Mouse (Mus musculus) right cerebral cortex, postnatal 36 days (tissue): ENCODE measurements around the gene Micall1.

Experiments used
- DNase-seq, 2 experiments: peaks; one replicate each; pipeline ENCODE4 v3.0.0; 2022; ENCODE audit warnings: low spot score in 2 of 2, mixed read lengths in 1 of 2

Gene Micall1

DNA sequence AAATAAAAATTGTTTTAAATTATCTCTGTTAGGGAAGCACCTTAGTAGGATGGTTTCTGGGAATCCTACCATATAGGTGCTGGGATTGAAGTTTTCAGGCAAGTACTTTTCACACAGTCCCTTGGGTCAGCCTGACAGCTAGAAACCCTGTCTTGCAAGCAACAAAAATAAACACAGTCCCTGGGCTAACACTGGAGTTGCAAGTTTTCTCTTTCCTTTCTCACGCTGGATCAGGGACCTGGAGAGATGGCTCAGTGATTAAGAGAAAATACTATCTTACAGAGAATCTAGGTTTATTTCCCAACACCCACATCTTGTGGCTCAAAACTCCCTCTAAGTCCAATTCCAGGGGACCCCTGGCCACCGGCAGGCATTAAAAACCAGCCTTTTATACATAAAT lies 11.6 kb upstream of the Micall1 start:
- DNase-seq: no peak

DNA sequence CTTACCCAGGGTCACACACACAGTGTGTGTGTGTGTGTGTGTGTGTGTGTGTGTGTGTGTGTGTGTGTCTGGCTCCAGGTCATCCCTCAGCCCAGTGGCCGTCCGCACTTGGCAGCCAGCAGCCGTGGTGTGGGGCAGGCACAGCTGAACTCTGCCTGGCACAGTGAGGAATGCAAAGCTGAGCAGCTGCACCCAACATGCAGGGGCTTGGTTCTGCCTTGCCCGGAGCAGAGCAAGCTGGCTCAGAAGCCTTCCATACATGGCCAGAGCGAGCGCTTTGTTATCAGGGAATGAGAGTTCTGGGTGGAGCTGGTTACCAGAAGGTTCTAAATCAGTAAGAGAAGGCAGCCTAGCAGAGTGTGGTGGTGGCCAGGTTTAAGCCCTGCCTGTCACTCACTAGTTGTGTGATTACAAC lies 11.1 kb upstream of the Micall1 start:
- DNase-seq: no peak

DNA sequence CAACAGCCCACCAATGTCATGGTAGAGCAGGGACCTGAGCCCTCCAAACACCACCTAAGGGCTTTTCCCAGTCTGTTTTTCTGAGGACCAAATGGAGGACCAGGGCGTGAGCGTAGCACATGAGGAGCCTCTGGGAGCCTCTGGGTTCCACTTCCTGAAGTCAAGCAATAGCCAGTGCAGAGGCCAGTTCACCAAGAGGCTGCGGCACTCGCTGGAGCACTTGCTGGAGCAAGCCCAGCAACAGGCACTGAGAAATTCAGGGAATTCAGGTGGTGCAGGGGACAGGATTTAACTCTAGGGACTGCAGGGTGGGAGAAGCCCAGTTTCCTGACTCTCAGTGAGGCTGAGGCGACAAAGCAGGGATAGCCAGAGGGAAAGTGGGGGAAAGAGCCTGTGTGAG lies 10.5 kb upstream of the Micall1 start:
- no peak for DNase-seq

DNA sequence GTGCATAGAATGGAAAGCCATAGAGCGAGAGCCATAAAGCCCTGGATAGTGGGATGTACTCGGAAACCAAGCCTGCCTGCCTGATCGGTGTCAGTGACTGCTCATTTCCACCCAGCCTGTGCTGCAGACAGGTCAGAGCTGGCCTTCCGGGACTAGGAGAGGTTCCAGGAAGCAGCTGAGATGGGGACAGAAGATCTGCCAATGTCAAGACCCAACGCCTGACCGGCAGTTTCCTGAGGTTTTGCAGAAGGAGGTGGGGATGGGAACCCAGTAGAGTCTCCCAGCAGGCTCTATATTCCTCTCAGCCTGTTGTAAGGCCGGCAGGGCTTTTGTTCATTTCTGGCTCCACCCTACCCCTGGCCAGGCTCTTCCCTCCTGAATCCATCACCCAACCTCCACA lies 9.8 kb upstream of the Micall1 start:
- no peak for DNase-seq

DNA sequence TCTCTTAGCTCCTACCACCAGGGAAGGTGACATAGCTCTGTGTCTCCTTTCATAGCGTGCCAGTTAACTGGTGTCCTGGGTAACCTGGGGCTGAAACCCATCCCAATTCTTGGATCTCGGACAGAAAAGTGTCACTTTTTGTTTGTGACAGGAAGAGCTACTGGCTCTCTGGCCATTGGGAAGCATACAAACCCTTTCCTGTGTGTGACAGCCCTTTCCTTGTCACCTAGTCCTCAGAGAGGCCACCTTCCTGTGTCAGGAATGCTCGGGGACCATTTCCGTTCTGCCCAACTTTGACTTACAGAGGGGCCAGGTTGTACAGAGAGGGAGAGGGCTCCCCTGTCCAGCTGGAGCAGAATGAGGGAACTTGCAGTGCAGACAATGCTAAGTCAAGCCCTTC lies 9.2 kb upstream of the Micall1 start:
- DNase-seq: no peak

DNA sequence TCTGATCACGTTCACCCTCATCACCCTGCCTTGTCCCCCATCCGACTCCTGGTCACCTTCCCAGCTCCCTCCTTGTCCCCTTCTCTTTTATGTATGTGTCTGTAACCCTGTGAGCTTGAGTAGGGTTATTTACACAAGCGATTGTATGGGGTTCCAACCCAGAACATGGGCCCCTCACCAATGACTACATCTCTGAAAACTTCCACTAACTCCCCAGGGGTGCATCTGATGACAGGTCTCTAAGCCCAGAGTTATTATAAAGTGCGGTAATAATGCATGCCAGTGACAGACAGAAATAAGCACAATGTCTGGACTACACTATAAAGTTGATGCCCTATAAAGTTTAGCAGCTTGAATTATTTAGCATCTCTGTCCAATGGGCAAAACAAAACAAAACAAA lies 8.3 kb upstream of the Micall1 start:
- no peak for DNase-seq

DNA sequence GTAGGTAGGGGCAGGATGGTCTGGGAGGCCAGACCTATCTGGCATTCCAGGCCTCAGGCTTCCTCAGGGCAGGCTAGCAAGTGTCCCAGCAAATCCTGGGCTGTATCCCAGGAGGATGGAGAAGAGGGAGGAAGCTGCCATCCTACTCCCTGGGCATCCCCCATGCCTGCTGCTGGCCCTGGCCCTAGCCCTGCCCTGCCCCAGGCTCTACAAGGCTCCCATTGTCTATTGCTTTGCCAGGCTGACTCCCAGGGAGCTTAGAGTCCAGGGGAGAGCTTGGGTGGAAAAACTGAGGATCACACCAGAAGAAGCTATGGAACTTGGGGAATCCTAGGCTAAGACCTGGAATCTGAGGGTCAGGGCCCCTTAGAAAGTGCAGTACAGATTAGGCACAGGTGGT lies 7.2 kb upstream of the Micall1 start:
- no peak for DNase-seq

DNA sequence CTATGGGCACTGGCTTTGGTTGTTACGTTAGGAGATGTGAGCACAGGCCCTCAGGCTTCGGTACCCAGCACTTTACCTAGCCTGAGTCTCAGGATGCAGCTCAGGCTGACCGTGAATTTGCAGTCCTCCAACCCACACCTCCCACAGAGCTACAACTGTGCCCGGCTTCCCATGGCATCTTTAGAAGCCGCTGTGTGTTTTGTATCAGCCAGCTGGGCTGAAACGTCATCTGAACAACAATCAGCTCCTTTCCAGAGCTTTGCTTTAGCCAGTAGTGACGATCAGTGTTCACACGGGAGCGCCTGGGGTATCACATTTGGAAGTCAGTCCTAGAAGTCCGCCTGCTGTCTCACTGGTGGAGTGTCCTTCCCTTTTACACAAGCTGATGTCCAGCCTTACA lies 5.4 kb upstream of the Micall1 start:
- DNase-seq: no peak

DNA sequence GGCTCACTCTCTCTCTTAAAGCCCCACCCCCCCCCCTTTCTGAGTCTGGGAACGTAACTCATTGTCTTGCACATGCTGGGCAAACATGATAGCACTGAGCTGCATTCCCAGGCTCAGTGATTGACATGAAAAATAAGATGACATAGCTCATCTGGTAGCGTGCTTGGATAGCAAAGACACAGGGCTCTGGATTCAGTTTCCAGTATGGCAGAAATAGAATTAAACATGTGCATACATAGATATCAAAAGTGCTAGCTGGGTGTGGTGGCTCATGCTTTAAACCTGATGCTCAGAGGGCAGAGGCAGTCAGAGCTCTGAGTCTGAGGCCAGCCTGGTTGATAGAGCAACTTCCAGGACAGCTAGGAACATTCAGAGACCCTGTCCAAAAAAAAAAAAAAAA lies 2.9 kb upstream of the Micall1 start:
- DNase-seq: no peak

DNA sequence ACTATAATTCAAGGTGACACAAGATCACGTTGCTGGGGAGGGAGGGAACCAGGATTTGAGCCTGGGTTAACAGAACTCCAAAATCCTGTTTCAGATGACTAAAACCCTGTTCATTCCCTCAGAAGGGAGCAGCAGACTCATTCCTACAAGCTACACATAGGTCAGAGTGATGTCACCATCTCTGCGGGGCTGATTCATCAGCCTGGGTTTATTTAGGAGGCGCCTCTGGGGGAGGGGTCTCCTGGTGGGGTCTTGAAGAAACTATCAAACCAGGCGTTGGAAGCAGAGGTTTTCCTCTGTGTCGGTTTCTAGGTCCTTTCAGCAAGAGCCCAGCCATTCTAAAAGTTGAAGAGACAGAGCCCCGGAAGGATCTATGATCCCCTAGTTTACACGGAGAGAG lies 732 bp upstream of the Micall1 start:
- DNase-seq: no peak

DNA sequence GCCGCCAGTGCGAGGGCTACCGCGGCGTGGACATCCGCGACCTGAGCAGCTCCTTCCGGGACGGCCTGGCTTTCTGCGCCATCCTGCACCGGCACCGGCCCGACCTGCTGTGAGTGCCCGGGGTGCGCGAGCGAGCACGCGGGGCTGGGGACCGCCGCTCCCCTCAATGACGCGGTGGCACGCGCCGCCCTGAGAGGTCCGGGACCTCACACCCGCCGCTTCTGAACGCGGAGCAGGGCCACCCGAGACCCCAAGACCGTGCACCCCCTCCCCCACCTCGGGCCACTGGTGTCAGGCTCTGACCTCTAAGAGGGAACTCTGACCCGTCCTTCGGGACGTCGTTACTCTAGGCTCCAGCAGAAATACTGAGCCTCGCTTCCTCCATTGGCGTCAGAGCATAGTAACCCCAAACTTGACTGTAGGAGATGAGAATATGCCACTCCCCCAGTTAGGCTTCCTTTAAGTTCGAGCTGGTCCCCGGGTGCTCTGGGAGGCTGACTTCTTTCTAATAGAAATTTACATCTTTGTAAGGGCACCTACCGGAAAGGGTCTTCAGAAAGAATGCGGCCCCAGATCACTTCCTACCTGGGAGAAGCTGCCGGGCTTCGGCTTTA lies 730 bp downstream of the Micall1 start:
- no peak for DNase-seq

DNA sequence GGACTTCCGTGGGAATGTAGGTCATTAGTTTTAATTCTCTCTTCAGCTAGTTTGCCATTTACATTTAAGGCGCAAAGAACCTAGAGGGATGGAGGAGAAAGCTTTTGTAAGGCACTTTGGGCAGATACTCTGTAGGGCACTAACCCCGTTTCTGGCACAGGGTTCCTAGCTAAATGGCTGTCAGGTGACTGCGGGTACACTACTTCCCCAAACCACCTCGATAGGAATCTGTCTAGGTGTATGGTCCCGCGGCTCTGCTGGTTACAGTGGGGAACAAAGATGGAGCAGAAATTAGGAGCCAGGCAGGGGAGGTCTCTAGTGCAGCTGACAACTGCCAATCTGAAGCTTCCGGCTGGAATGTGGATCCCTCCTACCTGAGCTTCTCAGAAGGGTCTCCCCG lies 1.3 kb downstream of the Micall1 start:
- DNase-seq: no peak

DNA sequence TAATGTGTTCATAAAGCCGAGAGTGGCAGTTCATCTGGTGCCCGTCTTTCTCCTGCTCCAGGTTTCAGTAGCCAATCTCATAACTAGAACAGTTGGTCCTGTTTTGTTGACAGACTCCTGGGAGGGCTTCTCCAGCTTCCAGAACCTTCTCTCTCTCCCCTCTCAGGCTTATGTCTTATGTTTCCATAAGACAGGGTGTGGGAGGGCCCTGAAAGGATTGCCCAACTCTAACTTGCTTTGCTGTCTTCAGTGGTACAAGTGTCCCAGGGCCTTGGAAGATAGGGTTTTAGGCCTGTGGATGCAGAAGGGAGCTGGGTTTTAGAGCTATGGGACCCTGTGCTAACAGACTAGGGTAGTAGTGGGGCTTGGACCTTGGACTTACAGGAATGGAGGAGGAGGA lies 1.8 kb downstream of the Micall1 start:
- no peak for DNase-seq

DNA sequence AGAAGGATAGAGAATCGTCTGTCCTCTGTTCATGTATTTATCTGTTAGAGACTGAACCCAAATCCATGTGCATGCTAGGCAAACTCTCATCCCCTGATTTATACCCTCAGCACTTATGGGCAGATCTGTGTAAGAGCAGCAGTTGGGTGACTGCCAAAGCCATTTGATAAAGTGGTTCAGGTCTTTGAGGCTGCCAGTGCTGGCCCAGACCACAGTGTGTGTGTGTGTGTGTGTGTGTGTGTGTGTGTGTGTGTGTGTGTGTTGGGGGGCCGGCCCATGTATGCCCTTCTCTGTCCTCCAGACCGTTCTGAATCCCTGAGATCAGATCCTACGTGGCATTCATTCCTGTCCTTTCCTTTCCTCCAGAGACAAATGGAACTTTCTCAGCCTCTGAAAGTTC lies 3.1 kb downstream of the Micall1 start:
- no peak for DNase-seq

DNA sequence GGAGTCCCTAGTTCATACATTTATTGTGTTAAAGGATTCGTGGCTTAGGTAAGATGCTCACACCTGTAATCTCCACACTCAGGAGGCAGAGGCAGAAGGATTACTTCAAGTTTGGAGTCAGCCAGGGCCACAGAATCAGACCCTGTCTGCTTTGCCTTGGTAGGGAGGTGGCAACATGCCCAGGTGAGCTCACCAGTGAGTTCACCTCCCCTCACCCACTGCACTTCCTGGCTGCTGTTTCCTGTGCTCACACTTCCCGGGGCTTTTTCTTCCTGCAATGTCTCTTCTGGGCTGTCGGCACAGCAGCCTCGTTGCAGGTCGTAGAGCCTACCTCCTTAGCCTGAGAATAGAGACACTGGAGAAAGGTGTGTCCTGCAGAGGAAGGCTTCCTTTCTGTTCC lies 6.6 kb downstream of the Micall1 start:
- no peak for DNase-seq

DNA sequence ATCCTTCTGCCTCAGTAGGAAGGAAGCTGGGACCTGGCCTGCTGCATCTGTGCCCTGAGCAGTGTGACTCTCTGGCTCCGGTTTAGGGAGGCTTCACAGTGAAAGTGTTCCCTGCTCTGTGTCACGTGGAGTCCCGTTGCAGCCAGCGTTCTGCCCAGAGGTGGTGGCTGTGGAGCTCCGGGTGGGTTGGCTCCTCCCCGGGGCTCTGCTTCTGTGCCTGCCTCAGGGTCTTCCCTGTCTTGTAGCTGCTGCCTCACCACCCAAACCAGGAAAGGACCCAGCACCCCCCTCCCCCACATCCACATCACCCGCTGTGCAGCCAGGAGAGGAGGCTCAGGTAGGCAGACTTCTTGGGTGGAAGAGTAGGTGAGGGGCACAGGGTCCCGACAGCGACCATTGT lies 10.8 kb downstream of the Micall1 start:
- DNase-seq: no peak

DNA sequence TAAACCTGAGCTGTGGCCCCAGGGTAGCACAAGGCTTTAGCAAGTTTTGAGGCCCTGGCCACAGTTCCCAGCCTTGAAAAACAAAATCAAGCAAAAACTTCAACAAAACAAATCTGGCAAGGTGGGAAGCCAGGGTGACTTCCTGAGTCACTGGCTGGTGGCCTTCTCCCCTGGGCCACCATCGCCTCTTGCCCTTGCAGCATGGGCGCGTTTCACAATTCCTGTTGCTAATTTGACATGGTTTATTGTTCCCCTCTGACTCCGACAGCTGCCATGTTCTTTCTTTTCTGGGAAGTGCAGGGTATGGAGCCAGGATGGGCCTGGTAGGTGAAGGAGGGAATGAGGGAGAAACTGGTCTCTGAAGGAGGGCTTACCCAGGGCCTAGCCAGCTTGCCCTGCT lies 13.4 kb downstream of the Micall1 start:
- no peak for DNase-seq

DNA sequence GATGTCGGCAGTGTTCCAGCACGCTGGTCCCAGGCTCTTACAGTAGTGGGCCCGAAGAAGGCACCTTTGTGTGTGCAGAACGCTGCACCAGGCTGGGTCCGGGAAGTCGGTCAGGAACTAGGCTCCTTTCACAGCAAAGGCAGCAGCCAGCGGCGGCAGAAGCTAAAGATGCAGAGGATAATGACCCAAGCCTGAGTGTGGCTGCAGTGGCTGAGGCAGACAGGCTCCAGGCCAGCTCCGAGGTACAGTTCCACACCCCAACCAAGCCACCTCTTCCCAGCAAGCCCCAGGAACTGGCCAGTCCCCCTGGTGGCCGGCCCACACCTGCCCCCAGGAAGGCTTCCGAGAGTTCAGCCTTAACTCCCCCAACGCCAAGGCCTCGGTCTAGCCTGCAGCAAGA lies 13.8 kb downstream of the Micall1 start:
- no peak for DNase-seq

DNA sequence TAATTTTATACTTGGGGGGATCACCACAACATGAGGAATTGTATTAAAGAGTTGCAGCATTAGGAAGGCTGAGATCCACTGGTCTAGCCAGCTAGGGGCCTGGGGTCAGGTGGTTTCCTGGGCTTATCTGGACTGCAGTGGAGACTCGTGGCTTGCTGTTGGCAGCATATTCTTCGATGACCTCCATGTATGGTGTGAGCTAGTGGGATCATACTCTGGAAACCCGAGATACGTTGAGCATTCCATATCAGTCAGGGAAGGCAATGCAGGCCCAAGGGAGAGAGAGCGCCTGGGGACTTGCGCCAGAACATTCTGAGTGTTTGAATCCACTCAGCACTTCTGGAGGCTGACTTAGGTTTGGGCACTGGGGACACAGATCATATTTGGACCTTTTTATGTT lies 15.1 kb downstream of the Micall1 start:
- DNase-seq: no peak

DNA sequence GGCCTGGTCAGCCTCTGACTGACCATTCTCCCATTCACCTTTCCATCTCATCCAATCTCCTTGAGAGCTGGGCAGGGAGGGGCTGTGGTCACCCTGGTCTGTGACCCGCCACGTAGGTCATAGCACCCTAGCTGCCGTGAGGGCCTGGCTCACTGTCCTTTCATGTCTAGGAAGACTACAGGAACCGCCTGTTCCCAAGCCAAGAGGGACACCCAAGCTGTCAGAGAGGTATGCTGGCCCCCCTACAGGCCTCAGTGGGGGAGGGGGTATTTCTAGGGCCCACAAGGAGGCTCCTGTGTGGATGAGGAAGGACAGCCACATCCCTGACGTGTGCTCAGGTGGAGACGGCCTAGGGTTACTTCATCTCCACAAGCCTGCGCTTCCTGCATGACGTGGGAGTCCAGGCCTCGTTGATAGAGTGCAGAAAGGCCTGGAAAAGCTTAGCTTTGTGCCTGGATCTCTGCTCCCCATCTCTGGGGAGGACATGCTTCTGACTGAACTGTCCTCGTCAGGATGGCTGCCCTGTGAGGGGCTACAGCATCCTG lies 15.7 kb downstream of the Micall1 start:
- DNase-seq: no peak

DNA sequence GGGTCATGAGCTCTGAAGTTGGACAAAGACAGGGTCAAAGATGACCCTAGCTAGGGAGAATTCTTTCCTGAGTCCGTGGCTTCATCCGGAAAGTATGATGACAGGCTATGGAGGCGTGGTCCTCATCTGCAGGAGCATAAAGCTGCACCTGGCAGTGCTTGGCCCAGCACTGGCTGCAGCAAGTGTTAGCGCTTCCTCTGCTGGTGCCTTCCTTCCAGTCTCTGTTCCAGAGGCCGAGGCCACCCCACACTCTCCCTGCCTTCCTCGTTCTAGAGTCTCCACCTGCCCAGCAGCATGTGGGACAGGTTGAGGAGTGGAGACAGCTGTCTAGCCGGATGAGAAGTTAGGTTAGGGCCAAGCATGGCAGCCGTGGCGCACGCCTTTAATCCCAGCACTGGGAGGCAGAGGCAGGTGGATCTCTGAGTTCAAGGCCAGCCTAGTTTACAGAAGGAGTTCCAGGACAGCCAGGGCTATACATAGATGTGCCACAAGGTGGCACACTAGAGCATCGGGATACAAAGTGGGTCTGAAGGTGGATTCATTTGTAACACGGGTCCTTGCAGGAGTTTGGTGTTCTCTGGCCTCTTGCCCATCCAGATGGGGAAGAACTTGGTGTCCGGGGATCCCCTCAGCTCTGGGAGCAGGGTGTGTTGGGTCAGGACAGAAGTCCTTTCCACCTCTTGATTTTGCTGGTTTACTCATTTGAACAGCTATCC lies 17.7 kb downstream of the Micall1 start:
- peak in 1 of 2 experiments; percentile 14 for DNase-seq

DNA sequence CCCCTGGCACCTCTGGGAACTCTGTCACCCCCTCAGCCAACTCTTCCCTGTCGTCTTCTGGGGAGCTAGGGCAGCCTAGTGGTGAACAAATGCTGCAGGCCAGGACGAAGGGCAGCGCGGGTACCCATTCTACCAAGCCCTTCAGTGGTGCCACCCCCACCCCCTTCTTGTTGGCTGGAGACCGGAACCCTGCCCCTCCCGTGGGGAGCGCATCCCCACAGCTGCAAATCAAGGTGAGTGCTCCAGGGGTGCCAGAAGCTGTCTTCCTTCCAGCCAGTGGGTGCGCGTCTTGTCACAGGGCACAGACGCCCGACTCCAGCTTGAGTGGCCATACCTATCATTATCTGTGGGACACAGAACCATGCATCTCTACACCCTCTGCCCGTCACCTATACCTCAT lies 18.4 kb downstream of the Micall1 start:
- no peak for DNase-seq

DNA sequence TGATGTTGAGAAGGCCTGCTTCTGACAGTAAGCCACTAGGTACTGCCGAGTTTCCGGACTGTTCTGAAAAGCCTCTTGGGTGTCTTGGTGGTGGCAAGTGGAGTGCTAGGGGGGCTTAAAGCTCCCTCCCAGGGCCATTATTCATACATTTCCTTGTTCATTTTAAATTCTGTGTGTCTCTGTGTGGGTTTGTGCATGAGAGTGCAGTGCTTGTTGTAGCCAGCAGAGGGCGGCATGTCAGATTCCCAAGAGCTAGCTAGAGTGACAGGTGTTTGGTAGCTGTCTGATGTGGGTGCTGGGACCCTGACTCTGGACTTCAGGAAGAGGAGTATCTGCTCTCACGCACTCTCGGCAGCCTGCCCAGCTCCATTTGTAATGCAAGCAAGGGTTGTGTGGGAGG lies 19.5 kb downstream of the Micall1 start:
- no peak for DNase-seq

DNA sequence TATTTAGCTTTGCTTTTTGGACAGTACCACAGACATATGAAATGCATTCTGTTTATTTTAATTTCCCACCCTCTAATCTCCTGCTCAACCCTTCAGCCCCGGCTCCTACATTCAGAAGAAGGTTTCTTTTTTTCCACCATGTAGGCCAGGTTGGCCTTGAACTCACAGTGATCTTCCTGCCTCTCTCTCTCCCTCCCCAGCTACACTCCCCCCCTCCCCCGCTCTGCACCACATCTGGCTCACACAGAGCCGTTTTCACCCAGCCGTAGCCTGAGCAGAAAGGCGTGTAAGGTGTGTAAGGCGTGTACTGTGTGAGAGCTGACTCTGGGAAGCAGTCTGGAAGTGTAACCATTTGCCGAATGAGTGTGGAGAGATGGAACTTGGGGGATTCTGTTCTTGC lies 20.6 kb downstream of the Micall1 start:
- no peak for DNase-seq
